Mouse (Mus musculus) hindbrain, embryonic 11.5 days (tissue): Measurements from ENCODE around the gene Hmgcr. TPM values are rescaled to one million over a fixed set of nuclear protein-coding genes. Genes with fewer than 3 reads are reported as not detected.

Experiments used
- ATAC-seq: fragments of 200-750 bp; cut with Nextera tagmentation; 2 replicates; pipeline ENCODE4 v1.8.0; 2017; ENCODE audit warnings: mild to moderate bottlenecking, moderate TSS enrichment, moderate library complexity; ENCODE audit not compliant: low FRiP score
- DNase-seq: peaks from one replicate; pipeline ENCODE4 v3.0.0-alpha.2; 2015; ENCODE audit warnings: low spot score
- H3K27ac ChIP-seq: fragments of 300-500 bp; sonication (generic); 2 replicates; pipeline ENCODE4 v1.5.1; 2014; ENCODE audit warnings: mild to moderate bottlenecking, low read depth, low read length
- H3K27me3 ChIP-seq: fragments of 300-500 bp; sonication (generic); 2 replicates; pipeline ENCODE4 v1.6.1; 2014; ENCODE audit warnings: mild to moderate bottlenecking, low read length, moderate library complexity, mixed read lengths; ENCODE audit not compliant: control insufficient read depth, insufficient read depth
- H3K36me3 ChIP-seq: fragments of 300-500 bp; sonication (generic); 2 replicates; pipeline ENCODE4 v1.6.1; 2014; ENCODE audit warnings: mild to moderate bottlenecking, low read length, moderate library complexity, mixed read lengths; ENCODE audit not compliant: control insufficient read depth, insufficient read depth
- H3K4me1 ChIP-seq: fragments of 300-500 bp; sonication (generic); replicated peaks from 2 replicates; pipeline ENCODE4 v1.6.1; 2014; ENCODE audit warnings: low read length, mixed read lengths; ENCODE audit not compliant: control insufficient read depth, insufficient read depth
- H3K4me2 ChIP-seq: fragments of 300-500 bp; sonication (generic); replicated peaks from 2 replicates; pipeline ENCODE4 v1.6.1; 2014; ENCODE audit warnings: mild to moderate bottlenecking, low read depth, low read length
- H3K4me3 ChIP-seq: fragments of 300-500 bp; sonication (generic); 2 replicates; pipeline ENCODE4 v1.5.1; 2014; ENCODE audit warnings: low read depth, low read length
- H3K9ac ChIP-seq: fragments of 300-500 bp; sonication (generic); 2 replicates; pipeline ENCODE4 v1.6.1; 2014; ENCODE audit warnings: low read depth, low read length
- H3K9me3 ChIP-seq: fragments of 300-500 bp; sonication (generic); 2 replicates; pipeline ENCODE4 v1.6.1; 2016; ENCODE audit warnings: low read length; ENCODE audit not compliant: control insufficient read depth
- WGBS: fragments of 180-500 bp; shearing (Covaris S2); extraction: QIAGEN DNeasy Blood & Tissue Kit; methylation state at CpG from one replicate; pipeline ENCODE4 v1.1.7; 2014; 5-methylcytosine and 5-hydroxymethylcytosine counted together
- polyA plus RNA-seq: library from polyadenylated mRNA; unstranded; fragments of >200 nt; fragmentation: Nextera tagmentation; extraction: Ambion mirVana; gene quantifications from 2 replicates; pipeline ENCODE4 v1.2.1, GENCODE M21; 2014

Gene Hmgcr
- polyA plus RNA-seq, 1 experiment from 2014 or later, result 199 TPM

GRCm38 (mm10) chr13:96689901-96690300 lies 19.2 kb upstream of the Hmgcr start:
- H3K4me2 ChIP-seq, result no peak overlapping the region
- DNase-seq, result no peak
- no peak overlapping the region for H3K9ac ChIP-seq
- no peaks in the 10 kb centered on the region for H3K36me3 ChIP-seq
- no peak overlapping the region for H3K27ac ChIP-seq
- no peaks in the 10 kb centered on the region for H3K9me3 ChIP-seq
- H3K4me1 ChIP-seq, result no peaks in the 10 kb centered on the region
- H3K27me3 ChIP-seq, result no peaks in the 10 kb centered on the region
- no peak overlapping the region for H3K4me3 ChIP-seq
- no peak for ATAC-seq
- WGBS, result 94% methylated on average over 5 of the region's 5 CpGs

- H3K27ac ChIP-seq, result no peak overlapping the region
- DNase-seq (no peak), ATAC-seq (no peak)
- 93% methylated on average over 9 of the region's 9 CpGs for WGBS
- no peaks in the 10 kb centered on the region for H3K4me1 ChIP-seq
- no peaks in the 10 kb centered on the region for H3K27me3 ChIP-seq
- no peak overlapping the region for H3K9ac ChIP-seq
- no peak overlapping the region for H3K4me2 ChIP-seq
- no peak overlapping the region for H3K4me3 ChIP-seq
- no peaks in the 10 kb centered on the region for H3K9me3 ChIP-seq
- H3K36me3 ChIP-seq, result no peaks in the 10 kb centered on the region
Measured at GRCm38 (mm10) chr13:96687261-96687660, 16.5 kb upstream of the Hmgcr start.

DNA sequence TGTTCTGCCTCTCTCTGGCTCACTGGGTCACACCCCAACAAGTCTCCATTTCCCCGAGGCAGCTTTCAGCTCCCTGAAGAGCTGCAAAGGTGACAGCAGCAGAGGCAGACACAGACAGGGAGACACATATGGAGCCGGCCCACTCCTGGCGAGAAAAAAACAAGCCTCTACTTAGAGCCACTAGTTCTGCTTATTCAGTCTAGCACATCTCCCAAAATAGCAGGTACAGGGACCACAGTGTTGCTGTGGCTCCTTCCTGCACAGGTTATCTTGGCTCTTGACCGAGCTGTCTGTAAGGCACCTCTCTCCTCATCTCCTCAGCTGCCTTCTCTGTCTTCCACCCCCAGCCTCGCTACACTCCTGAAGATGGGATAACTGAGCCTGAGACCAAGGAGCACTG lies 14.0 kb upstream of the Hmgcr start:
- no peaks in the 10 kb centered on the region for H3K36me3 ChIP-seq
- DNase-seq (no peak), ATAC-seq (no peak)
- H3K9me3 ChIP-seq, result no peaks in the 10 kb centered on the region
- H3K4me2 ChIP-seq, result no peak overlapping the region
- no peaks in the 10 kb centered on the region for H3K4me1 ChIP-seq
- H3K27ac ChIP-seq, result no peak overlapping the region
- no peaks in the 10 kb centered on the region for H3K27me3 ChIP-seq
- H3K9ac ChIP-seq, result no peak overlapping the region
- H3K4me3 ChIP-seq, result no peak overlapping the region
- WGBS, result 86% methylated on average over 5 of the region's 5 CpGs

DNA sequence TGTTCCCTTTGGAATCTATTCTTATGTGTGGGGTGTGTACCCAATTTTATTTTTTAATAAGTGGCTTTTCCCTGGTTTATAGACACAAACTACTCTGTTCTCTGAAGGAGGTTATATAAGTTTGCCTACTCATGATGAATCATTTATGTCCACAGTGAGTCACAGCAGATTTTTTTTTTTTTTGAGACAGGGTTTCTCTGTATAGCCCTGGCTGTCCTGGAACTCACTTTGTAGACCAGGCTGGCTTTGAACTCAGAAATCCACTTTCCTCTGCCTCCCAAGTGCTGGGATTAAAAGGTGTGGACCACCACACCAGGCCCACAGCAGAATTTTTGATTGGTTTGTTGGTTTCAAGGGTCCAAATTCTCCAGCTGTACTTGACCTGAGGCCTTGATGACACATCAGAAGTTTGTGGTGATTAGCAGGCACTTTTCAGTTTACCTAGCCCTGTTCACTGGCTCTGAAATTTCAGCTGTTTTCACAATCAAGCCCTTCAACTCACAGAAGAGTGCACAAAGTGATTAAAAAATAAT lies 10.4 kb upstream of the Hmgcr start:
- Histone ChIP-seq H3K4me2 (no peak overlapping the region), H3K4me1 (no peaks in the 10 kb centered on the region), H3K9ac (no peak overlapping the region), H3K9me3 (no peaks in the 10 kb centered on the region), H3K27ac (no peak overlapping the region), H3K36me3 (no peaks in the 10 kb centered on the region), H3K27me3 (no peaks in the 10 kb centered on the region), H3K4me3 (no peak overlapping the region)
- DNase-seq, result no peak
- ATAC-seq, result no peak

GRCm38 (mm10) chr13:96680163-96681087 lies 9.7 kb upstream of the Hmgcr start:
- H3K4me2 ChIP-seq, result no peak overlapping the region
- WGBS, result 87% methylated on average over 9 of the region's 9 CpGs
- H3K27me3 ChIP-seq, result no peaks in the 10 kb centered on the region
- H3K27ac ChIP-seq, result no peak overlapping the region
- no peak overlapping the region for H3K9ac ChIP-seq
- H3K4me1 ChIP-seq, result no peaks in the 10 kb centered on the region
- no peaks in the 10 kb centered on the region for H3K9me3 ChIP-seq
- DNase-seq (no peak), ATAC-seq (no peak)
- no peaks in the 10 kb centered on the region for H3K36me3 ChIP-seq
- H3K4me3 ChIP-seq, result no peak overlapping the region

GRCm38 (mm10) chr13:96678616-96679015 lies 7.9 kb upstream of the Hmgcr start:
- ATAC-seq, result no peak

GRCm38 (mm10) chr13:96677071-96677470 lies 6.3 kb upstream of the Hmgcr start:
- Histone ChIP-seq H3K4me3 (no peak overlapping the region), H3K4me2 (no peak overlapping the region), H3K9ac (no peak overlapping the region), H3K4me1 (no peaks in the 10 kb centered on the region), H3K9me3 (no peaks in the 10 kb centered on the region), H3K36me3 (no peaks in the 10 kb centered on the region), H3K27ac (no peak overlapping the region), H3K27me3 (no peaks in the 10 kb centered on the region)
- ATAC-seq (no peak), DNase-seq (no peak)
- 77% methylated on average over 1 of the region's 1 CpGs for WGBS

More at GRCm38 (mm10) chr13:96678616-96679015, 7.9 kb upstream of the Hmgcr start:
- Histone ChIP-seq H3K4me1 (no peaks in the 10 kb centered on the region), H3K27me3 (no peaks in the 10 kb centered on the region), H3K4me3 (no peak overlapping the region), H3K27ac (no peak overlapping the region), H3K9me3 (no peaks in the 10 kb centered on the region), H3K4me2 (no peak overlapping the region), H3K36me3 (no peaks in the 10 kb centered on the region), H3K9ac (no peak overlapping the region)
- no peak for DNase-seq
- WGBS, result 84% methylated on average over 6 of the region's 6 CpGs

DNA sequence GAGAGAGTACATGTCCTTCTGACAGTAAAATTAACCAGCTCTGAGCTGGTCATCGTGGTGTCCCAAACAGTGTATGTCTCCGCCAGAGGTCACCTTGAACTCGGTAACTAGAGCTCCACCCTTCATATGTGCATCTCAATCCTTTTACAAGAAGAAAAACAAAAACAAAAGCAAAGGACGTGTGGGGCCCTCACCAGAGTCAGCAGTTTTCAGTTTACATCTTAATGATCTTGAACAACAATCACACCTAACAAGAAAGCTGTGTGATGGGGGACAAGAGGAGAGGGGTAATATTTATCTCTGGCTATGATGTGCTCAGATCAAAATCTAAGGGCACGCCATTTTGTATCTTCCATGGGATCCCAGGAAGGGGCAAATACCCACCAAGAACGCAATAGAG lies 5.0 kb upstream of the Hmgcr start:
- no peak overlapping the region for H3K4me3 ChIP-seq
- no peaks in the 10 kb centered on the region for H3K4me1 ChIP-seq
- no peak overlapping the region for H3K9ac ChIP-seq
- H3K27ac ChIP-seq, result no peak overlapping the region
- ATAC-seq (no peak), DNase-seq (no peak)
- no peaks in the 10 kb centered on the region for H3K9me3 ChIP-seq
- no peaks in the 10 kb centered on the region for H3K27me3 ChIP-seq
- 86% methylated on average over 6 of the region's 6 CpGs for WGBS
- no peaks in the 10 kb centered on the region for H3K36me3 ChIP-seq
- H3K4me2 ChIP-seq, result no peak overlapping the region

- no peak overlapping the region for H3K9ac ChIP-seq
- H3K4me2 ChIP-seq, result no peak overlapping the region
- H3K36me3 ChIP-seq, result no peaks in the 10 kb centered on the region
- DNase-seq (no peak), ATAC-seq (no peak)
- WGBS, result 84% methylated on average over 7 of the region's 7 CpGs
- H3K9me3 ChIP-seq, result no peaks in the 10 kb centered on the region
- no peak overlapping the region for H3K4me3 ChIP-seq
- H3K27me3 ChIP-seq, result no peaks in the 10 kb centered on the region
- no peak overlapping the region for H3K27ac ChIP-seq
- 0 out of 2 replicates have a peak, but pooled peaks cover 3% of the 10 kb centered on the region for H3K4me1 ChIP-seq
Measured at GRCm38 (mm10) chr13:96673817-96674216, 3.1 kb upstream of the Hmgcr start.
